Mouse (Mus musculus) neural tube, embryonic 13.5 days (tissue): ENCODE data around the gene Epb41l4b. TPM values are rescaled to one million over a fixed set of nuclear protein-coding genes. Genes with fewer than 3 reads are reported as not detected.

Experiments used
- ATAC-seq: fragments of 200-750 bp; cut with Nextera tagmentation; 2 replicates; pipeline ENCODE4 v1.8.0; 2017; ENCODE audit warnings: low read depth, mild to moderate bottlenecking, moderate TSS enrichment, moderate library complexity
- H3K27ac ChIP-seq: fragments of 300-500 bp; sonication (generic); replicated peaks from 2 replicates; pipeline ENCODE4 v1.5.1; 2015; ENCODE audit warnings: moderate library complexity, mild to moderate bottlenecking, inconsistent platforms
- H3K27me3 ChIP-seq: fragments of 300-500 bp; sonication (generic); 2 replicates; pipeline ENCODE4 v1.6.1; 2015; ENCODE audit warnings: mild to moderate bottlenecking, inconsistent platforms
- H3K36me3 ChIP-seq: fragments of 300-500 bp; sonication (generic); 2 replicates; pipeline ENCODE4 v1.6.1; 2015; ENCODE audit warnings: mild to moderate bottlenecking, inconsistent platforms
- H3K4me1 ChIP-seq: fragments of 300-500 bp; sonication (generic); replicated peaks from 2 replicates; pipeline ENCODE4 v1.6.1; 2015; ENCODE audit warnings: inconsistent platforms
- H3K4me2 ChIP-seq: fragments of 300-500 bp; sonication (generic); 2 replicates; pipeline ENCODE4 v1.6.1; 2015; ENCODE audit warnings: inconsistent platforms, mild to moderate bottlenecking, moderate library complexity
- H3K4me3 ChIP-seq: fragments of 300-500 bp; sonication (generic); 2 replicates; pipeline ENCODE4 v1.5.1; 2015; ENCODE audit warnings: mild to moderate bottlenecking, inconsistent platforms
- H3K9ac ChIP-seq: fragments of 300-500 bp; sonication (generic); 2 replicates; pipeline ENCODE4 v1.6.1; 2015; ENCODE audit warnings: moderate library complexity, mild to moderate bottlenecking, inconsistent platforms
- H3K9me3 ChIP-seq: fragments of 300-500 bp; sonication (generic); 2 replicates; pipeline ENCODE4 v1.6.1; 2016; ENCODE audit warnings: inconsistent platforms
- WGBS: fragments of 180-500 bp; shearing (Covaris S2); methylation state at CpG from one replicate; pipeline ENCODE4 v1.1.7; 2015; 5-methylcytosine and 5-hydroxymethylcytosine counted together
- polyA plus RNA-seq: library from polyadenylated mRNA; unstranded; fragments of >200 nt; fragmentation: Nextera tagmentation; extraction: Ambion mirVana; gene quantifications from 2 replicates; pipeline ENCODE4 v1.2.1, GENCODE M21; 2015

The Epb41l4b gene
- polyA plus RNA-seq, 1 experiment from 2014 or later, result 2.3 TPM

DNA sequence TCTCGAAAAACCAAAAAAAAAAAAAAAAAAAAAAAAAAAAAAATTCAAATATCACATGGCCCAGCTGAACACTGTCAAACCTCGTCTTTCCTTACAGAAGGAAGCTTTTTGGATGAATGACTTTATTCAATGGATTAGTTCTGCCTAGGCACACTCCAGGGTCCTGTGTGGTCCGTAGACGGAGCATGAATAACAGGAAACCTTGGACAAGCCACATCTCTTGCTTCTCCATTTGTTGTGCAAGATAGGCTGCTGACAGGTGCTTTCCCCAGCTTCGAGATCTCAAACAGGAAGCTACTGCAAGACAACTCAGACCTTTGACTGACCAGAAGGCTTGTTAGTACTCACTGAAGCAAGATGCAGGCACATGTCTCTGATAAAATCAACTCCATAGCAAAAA lies 39.4 kb downstream of the Epb41l4b start:
- H3K4me3 ChIP-seq, result no peak overlapping the region
- no peaks in the 10 kb centered on the region; the same call in 1 of the 2 replicates for H3K4me1 ChIP-seq
- no peak for ATAC-seq
- 21% methylated on average over 5 of the region's 5 CpGs for WGBS
- no peak overlapping the region for H3K27ac ChIP-seq
- no peak overlapping the region for H3K4me2 ChIP-seq
- H3K9ac ChIP-seq, result no peak overlapping the region
- no peaks in the 10 kb centered on the region for H3K36me3 ChIP-seq
- no peaks in the 10 kb centered on the region for H3K27me3 ChIP-seq
- no peaks in the 10 kb centered on the region for H3K9me3 ChIP-seq

DNA sequence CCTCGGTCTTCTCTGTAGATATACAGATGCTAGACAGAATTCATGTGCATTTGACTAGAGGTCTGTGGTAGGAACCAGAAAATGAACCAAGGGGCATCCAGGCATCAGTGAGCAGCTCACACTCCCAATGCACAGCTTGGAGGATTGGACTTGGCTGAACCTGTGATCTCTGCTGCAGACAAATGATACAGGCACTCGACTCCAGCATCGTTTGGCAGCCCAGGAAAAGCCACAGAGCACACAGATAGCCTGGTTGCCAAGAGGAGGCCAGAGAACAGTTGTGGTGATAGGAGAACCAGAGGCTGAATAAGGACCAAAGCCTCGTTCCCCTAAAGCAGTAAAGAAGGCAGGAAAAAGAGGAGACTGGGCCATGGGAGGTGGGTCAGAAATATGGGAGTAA lies 42.1 kb downstream of the Epb41l4b start:
- ATAC-seq, result no peak
- no peak overlapping the region for H3K27ac ChIP-seq
- peaks cover under 1% of the 10 kb centered on the region; the same call in 1 of the 2 replicates for H3K4me1 ChIP-seq
- no peaks in the 10 kb centered on the region for H3K9me3 ChIP-seq
- no peak overlapping the region for H3K4me2 ChIP-seq
- H3K9ac ChIP-seq, result no peak overlapping the region
- WGBS, result 82% methylated on average over 4 of the region's 4 CpGs
- no peak overlapping the region for H3K4me3 ChIP-seq
- H3K27me3 ChIP-seq, result no peaks in the 10 kb centered on the region
- H3K36me3 ChIP-seq, result no peaks in the 10 kb centered on the region

DNA sequence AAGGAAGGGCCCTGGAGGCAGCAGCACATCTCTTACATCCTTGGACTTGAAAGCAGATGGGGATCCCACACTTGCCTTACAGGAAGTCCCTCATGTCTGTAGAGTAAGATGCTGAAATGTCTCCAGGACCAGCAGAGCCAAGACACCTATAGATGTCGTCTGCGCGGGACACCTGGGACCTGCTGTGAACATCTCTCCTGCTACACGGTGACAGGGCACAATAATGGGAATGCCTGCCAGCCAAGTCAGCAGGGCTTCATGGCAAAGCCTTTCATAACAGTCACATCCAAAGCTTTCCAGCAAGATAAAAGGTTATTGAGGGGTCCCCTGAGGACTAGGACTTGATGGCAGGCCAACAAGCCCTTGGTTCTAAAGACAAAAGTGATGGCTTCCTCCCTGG lies 45.8 kb downstream of the Epb41l4b start:
- Histone ChIP-seq H3K36me3 (no peaks in the 10 kb centered on the region), H3K4me2 (no peak overlapping the region), H3K4me1 (peaks cover 19% of the 10 kb centered on the region), H3K27me3 (no peaks in the 10 kb centered on the region), H3K9me3 (no peaks in the 10 kb centered on the region), H3K4me3 (no peak overlapping the region), H3K9ac (no peak overlapping the region), H3K27ac (no peak overlapping the region)
- WGBS, result 72% methylated on average over 4 of the region's 4 CpGs
- no peak for ATAC-seq

DNA sequence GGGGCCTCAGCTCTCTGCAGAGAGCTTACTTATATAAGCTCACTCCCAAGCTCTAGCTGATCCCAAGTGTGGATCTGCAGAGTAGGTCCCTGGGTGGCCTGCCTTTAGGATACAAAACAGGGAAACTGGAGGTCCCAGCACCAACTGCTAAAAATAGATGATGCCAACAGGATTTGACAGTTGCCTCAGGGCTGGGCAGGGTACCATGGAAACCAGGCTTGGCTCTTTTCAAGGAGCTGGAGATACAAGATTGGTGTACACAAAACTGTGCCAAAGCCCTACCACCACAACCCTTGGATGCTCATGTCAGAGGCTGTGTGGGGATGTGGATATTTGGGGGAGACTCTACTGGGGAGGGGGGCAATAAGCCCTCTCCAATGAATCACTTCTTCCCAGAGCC lies 47.7 kb downstream of the Epb41l4b start:
- Histone ChIP-seq H3K27me3 (no peaks in the 10 kb centered on the region), H3K27ac (no peak overlapping the region), H3K9me3 (no peaks in the 10 kb centered on the region), H3K4me3 (no peak overlapping the region), H3K4me1 (peaks cover 36% of the 10 kb centered on the region), H3K4me2 (no peak overlapping the region), H3K36me3 (no peaks in the 10 kb centered on the region), H3K9ac (no peak overlapping the region)
- ATAC-seq, result no peak

DNA sequence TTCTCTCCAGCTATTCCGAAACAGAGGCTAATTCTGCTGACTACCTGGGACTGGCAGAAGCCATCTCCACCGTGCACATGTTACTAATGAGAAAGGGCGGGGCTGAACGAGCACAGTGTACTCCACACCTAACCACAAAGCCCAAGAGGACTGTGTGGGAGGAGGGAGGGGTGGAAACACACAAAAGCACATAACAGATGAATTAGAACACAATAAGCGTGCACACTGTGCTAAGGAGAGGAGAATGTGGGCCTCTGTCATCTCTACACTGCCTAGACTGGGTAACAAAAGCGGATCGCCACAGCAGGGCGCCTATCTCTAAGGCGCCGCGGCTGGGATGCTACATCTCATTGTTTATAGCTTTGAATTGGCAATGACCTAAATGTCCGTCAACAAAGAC lies 51.9 kb downstream of the Epb41l4b start:
- Histone ChIP-seq H3K9ac (peak overlapping the region; percentile 58), H3K27ac (peak overlapping the region; percentile 90), H3K27me3 (no peaks in the 10 kb centered on the region), H3K4me2 (peak overlapping the region; percentile 30), H3K36me3 (no peaks in the 10 kb centered on the region), H3K4me3 (no peak overlapping the region), H3K4me1 (peaks cover 36% of the 10 kb centered on the region), H3K9me3 (no peaks in the 10 kb centered on the region)
- ATAC-seq, result peak; percentile 92
- WGBS, result 18% methylated on average over 12 of the region's 12 CpGs

DNA sequence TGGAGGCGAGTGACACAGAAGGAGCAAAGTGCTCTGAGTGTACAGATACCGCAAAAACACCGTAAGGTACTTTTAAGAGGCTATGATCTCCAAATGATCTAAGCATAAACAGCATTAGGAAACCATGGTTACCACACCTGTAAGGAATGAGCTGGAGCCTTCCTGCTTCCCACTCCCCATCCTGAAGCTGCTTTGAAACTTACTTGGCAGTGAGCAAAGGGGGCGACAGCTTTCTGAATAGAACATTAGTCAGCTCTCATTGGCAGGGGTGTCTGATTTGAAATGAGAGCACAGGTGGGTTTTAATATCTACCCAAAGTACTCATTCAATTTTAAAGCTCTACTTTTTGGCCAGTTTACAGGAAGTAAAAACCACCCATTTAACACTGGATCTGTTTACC lies 54.9 kb downstream of the Epb41l4b start:
- 87% methylated on average over 4 of the region's 4 CpGs for WGBS

DNA sequence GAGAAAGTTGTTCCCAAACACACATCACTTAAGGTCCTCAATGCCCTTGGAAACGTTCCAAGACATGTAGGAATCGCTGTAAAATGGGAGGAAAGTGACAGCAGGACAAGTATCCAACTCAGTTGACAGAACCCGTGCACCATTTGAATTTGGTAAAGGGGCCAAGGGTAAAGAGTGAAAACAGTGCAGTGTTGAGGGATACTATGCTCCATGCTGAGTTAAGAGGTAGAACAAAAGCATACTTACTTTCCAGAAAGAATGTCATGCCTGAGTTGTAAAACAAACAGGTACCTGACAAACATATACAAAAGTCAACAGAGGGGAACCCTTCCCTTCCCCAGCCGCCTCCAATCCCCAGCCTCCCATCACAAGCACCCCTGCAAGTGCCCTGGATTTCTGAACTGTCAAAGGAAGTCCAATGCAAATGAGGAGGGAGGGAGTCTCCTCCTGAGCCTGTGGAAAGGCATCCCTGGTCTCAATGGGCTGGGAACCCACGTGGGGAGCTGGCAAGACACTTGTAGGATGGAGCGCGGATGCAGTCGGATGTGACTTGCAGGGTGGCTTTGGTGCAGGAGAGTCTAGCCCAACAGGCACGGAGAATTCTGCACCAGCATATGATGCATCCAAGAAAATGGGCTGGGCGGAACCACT lies 57.4 kb downstream of the Epb41l4b start:
- Histone ChIP-seq H3K9ac (no peak overlapping the region), H3K36me3 (no peaks in the 10 kb centered on the region), H3K4me3 (no peak overlapping the region), H3K4me2 (no peak overlapping the region), H3K27ac (no peak overlapping the region), H3K27me3 (no peaks in the 10 kb centered on the region), H3K4me1 (peaks cover 26% of the 10 kb centered on the region), H3K9me3 (no peaks in the 10 kb centered on the region)
- no peak for ATAC-seq
- WGBS, result 68% methylated on average over 10 of the region's 10 CpGs

More for the DNA sequence above, 54.9 kb downstream of the Epb41l4b start:
- H3K27ac ChIP-seq, result no peak overlapping the region
- H3K9me3 ChIP-seq, result no peaks in the 10 kb centered on the region
- H3K4me1 ChIP-seq, result peaks cover 38% of the 10 kb centered on the region
- no peak overlapping the region for H3K4me2 ChIP-seq
- no peak overlapping the region for H3K4me3 ChIP-seq
- ATAC-seq, result no peak
- H3K9ac ChIP-seq, result no peak overlapping the region
- no peaks in the 10 kb centered on the region for H3K36me3 ChIP-seq
- no peaks in the 10 kb centered on the region for H3K27me3 ChIP-seq

DNA sequence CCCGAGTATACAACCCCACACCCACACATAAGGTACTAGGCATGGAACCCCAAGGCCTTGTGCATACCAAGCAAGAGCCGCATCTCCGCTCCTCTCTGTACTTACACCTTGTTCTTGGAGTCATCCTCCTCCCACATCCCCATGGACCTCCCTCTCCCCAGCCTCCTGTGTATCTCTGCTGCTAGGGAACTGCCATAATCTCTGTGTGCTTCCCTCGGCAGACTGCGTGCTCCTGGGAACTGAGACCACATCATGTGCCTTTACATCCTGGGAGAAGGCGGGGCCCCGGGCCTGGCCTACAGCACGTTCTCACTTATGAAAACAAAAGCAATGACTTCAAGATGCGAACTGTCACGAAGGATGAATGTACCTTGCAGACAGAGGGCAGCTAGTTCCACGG lies 59.6 kb downstream of the Epb41l4b start:
- no peak overlapping the region for H3K27ac ChIP-seq
- H3K9me3 ChIP-seq, result no peaks in the 10 kb centered on the region
- no peak overlapping the region for H3K9ac ChIP-seq
- H3K27me3 ChIP-seq, result no peaks in the 10 kb centered on the region
- no peak for ATAC-seq
- H3K4me1 ChIP-seq, result peaks cover 24% of the 10 kb centered on the region
- no peak overlapping the region for H3K4me2 ChIP-seq
- 69% methylated on average over 11 of the region's 11 CpGs for WGBS
- H3K36me3 ChIP-seq, result no peaks in the 10 kb centered on the region
- no peak overlapping the region for H3K4me3 ChIP-seq

DNA sequence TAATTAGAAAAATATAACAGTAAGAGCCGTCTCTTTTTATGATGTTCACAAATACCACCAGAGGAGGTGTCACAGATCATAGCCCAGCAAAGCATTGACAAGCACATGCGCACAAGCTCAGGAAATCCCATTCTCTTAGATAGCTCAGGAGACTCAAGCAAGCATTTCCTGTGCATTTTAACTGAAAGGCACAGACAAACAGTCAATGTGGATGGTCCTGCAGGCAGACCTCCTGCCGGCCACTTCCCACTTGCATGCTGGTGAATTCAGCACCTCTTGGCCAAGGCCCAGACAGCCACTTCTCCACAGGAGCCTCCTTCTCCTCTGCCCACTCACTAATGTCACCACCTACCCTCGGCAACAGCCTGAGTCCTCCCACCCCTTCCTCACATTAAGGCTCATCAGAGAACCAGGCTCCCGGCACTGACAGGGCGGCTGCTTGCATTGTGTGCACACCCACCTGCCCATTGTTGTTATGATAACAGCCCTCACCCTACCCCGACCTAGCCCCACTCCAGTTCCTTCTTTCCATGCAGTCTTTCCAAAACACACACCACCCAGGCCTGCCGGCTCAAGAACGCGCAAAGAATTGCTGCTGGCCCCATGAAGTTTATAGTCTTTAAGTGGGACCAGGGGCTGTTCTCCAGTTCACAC lies 60.3 kb downstream of the Epb41l4b start:
- ATAC-seq, result no peak; the same call in 1 of the 2 replicates
- Histone ChIP-seq H3K27ac (no peak overlapping the region), H3K4me2 (no peak overlapping the region), H3K4me1 (peaks cover 24% of the 10 kb centered on the region), H3K9ac (no peak overlapping the region), H3K36me3 (no peaks in the 10 kb centered on the region), H3K27me3 (no peaks in the 10 kb centered on the region), H3K4me3 (no peak overlapping the region), H3K9me3 (no peaks in the 10 kb centered on the region)
- 59% methylated on average over 10 of the region's 10 CpGs for WGBS

DNA sequence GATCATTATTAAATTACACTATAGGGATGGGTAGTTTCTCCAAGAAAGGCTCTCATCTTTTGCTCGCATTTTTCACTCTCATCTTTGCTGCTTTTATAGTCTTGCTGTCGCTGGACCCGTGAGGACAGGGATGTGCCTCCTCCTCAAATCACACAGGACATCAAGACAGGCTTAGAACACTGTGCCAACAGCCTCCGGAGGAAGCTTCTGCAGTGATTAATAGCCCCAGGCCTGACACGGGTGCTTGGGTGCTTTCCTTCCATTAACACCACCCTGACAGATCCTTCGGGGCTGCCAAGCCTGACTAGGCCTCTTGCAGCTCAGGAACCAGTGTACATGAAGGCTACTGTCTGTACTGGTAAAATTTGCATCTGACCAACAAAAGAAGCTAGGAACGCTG lies 61.8 kb downstream of the Epb41l4b start:
- Histone ChIP-seq H3K4me1 (peaks cover 24% of the 10 kb centered on the region), H3K4me3 (no peak overlapping the region), H3K9me3 (no peaks in the 10 kb centered on the region), H3K4me2 (no peak overlapping the region), H3K27me3 (no peaks in the 10 kb centered on the region), H3K27ac (no peak overlapping the region), H3K36me3 (no peaks in the 10 kb centered on the region), H3K9ac (no peak overlapping the region)
- 54% methylated on average over 7 of the region's 7 CpGs for WGBS
- ATAC-seq, result no peak

DNA sequence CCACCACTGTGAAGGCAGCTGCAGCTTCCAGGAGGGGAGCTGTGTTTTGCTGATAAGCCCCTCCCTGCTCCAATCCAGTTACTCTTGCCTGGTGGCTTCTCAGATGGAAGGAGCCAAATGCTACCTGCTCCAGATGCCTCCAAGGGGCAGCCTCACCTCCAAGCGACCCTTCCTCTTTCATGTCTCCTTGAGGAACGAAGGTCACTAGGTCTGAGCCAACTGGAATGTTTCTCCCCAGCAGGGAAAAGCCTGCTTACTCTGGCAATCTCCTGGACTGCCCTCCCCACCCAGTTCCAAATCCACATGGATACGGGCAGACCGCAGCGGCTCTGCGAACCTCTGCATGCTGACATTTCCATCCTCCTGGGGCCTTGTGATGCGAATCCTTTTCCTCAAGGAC lies 69.4 kb downstream of the Epb41l4b start:
- ATAC-seq, result no peak
- WGBS, result 78% methylated on average over 7 of the region's 7 CpGs

DNA sequence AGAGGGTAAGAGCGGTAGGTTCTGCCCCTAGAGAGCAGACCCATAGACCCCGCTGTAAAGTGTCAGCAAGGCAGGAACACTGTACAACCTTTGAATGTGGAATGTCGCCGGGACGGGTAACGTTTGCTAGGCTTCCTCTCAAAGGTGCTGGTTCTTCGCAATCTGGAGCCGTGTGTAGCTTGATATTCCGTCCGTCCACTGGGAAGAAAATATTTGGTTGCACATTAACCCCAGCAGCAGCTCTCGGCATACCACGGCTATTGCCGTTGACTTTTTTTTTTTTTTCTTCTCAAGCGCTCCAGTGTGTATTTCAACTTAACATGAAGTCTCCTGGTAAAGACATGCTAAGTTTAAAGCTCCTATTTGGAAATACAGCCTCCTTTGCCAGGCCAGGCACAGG lies 70.1 kb downstream of the Epb41l4b start:
- no peak for ATAC-seq
- Histone ChIP-seq H3K27ac (no peak overlapping the region), H3K9me3 (no peaks in the 10 kb centered on the region), H3K36me3 (no peaks in the 10 kb centered on the region), H3K4me1 (peaks cover 4% of the 10 kb centered on the region; the same call in 1 of the 2 replicates), H3K27me3 (no peaks in the 10 kb centered on the region), H3K4me2 (no peak overlapping the region), H3K9ac (no peak overlapping the region), H3K4me3 (no peak overlapping the region)
- WGBS, result 89% methylated on average over 14 of the region's 14 CpGs

More for the DNA sequence above, 69.4 kb downstream of the Epb41l4b start:
- H3K27me3 ChIP-seq, result no peaks in the 10 kb centered on the region
- peaks cover 4% of the 10 kb centered on the region; the same call in 1 of the 2 replicates for H3K4me1 ChIP-seq
- no peaks in the 10 kb centered on the region for H3K9me3 ChIP-seq
- H3K36me3 ChIP-seq, result no peaks in the 10 kb centered on the region
- H3K27ac ChIP-seq, result no peak overlapping the region
- H3K4me3 ChIP-seq, result no peak overlapping the region
- H3K4me2 ChIP-seq, result no peak overlapping the region
- H3K9ac ChIP-seq, result no peak overlapping the region

DNA sequence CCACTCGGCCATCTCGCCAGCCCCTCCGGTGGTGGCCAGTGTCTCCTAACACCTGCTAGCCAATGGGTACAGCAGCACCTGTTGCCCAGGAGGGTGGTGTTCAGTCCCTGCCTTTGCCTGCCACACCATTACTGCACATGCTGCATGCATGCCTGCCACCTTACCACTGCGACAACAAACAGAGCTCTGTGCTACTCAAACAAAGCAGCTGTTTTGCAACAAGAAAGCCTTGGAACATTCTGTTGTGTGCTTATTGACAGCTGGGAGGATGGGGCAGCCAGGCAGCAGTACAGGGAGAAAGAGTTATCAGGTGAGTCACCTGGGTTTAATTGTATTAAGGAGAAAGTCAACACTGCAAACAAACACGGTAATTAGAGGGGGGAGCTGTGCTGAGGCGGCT lies 72.6 kb downstream of the Epb41l4b start:
- H3K4me3 ChIP-seq, result no peak overlapping the region
- H3K9me3 ChIP-seq, result no peaks in the 10 kb centered on the region
- H3K27me3 ChIP-seq, result no peaks in the 10 kb centered on the region
- H3K4me2 ChIP-seq, result no peak overlapping the region
- no peaks in the 10 kb centered on the region for H3K36me3 ChIP-seq
- no peak for ATAC-seq
- peaks cover 4% of the 10 kb centered on the region; the same call in 1 of the 2 replicates for H3K4me1 ChIP-seq
- H3K9ac ChIP-seq, result no peak overlapping the region
- WGBS, result 77% methylated on average over 6 of the region's 6 CpGs
- H3K27ac ChIP-seq, result no peak overlapping the region
